Mouse (Mus musculus) intestine, embryonic 14.5 days (tissue): Measurements from ENCODE around the gene Cmtm7. TPM values are rescaled to one million over a fixed set of nuclear protein-coding genes. Genes with fewer than 3 reads are reported as not detected.

Source experiments
- ATAC-seq: fragments of 200-750 bp; cut with Nextera tagmentation; replicated peaks from 2 replicates; pipeline ENCODE4 v1.8.0; 2017; ENCODE audit warnings: low read depth, moderate number of reproducible peaks, moderate TSS enrichment, moderate library complexity; ENCODE audit not compliant: low FRiP score, low TSS enrichment
- DNase-seq: peaks from one replicate; pipeline ENCODE4 v3.0.0-alpha.2; 2018; ENCODE audit warnings: low spot score
- H3K27ac ChIP-seq: fragments of 300-500 bp; sonication (generic); 2 replicates; pipeline ENCODE4 v1.5.1; 2014; ENCODE audit warnings: low read depth, mild to moderate bottlenecking, control low read depth
- H3K27me3 ChIP-seq: fragments of 300-500 bp; sonication (generic); replicated peaks from 2 replicates; pipeline ENCODE4 v1.6.1; 2014; ENCODE audit warnings: low read length, control low read depth; ENCODE audit not compliant: control insufficient read depth, insufficient read depth
- H3K36me3 ChIP-seq: fragments of 300-500 bp; sonication (generic); 2 replicates; pipeline ENCODE4 v1.6.1; 2014; ENCODE audit warnings: low read length, control low read depth; ENCODE audit not compliant: control insufficient read depth, insufficient read depth
- H3K4me1 ChIP-seq: fragments of 300-500 bp; sonication (generic); replicated peaks from 2 replicates; pipeline ENCODE4 v1.6.1; 2014; ENCODE audit warnings: low read length, control low read depth, mixed read lengths; ENCODE audit not compliant: control insufficient read depth, insufficient read depth
- H3K4me2 ChIP-seq: fragments of 300-500 bp; sonication (generic); 2 replicates; pipeline ENCODE4 v1.6.1; 2014; ENCODE audit warnings: low read length
- H3K4me3 ChIP-seq: fragments of 300-500 bp; sonication (generic); 2 replicates; pipeline ENCODE4 v1.5.1; 2014; ENCODE audit warnings: low read depth, low read length, control low read depth, mixed read lengths
- H3K9ac ChIP-seq: fragments of 300-500 bp; sonication (generic); 2 replicates; pipeline ENCODE4 v1.6.1; 2014; ENCODE audit warnings: mild to moderate bottlenecking, low read length
- H3K9me3 ChIP-seq: fragments of 300-500 bp; sonication (generic); 2 replicates; pipeline ENCODE4 v1.6.1; 2016; ENCODE audit warnings: low read length, control low read depth; ENCODE audit not compliant: control insufficient read depth
- WGBS: fragments of 180-500 bp; shearing (Covaris S2); extraction: QIAGEN DNeasy Blood & Tissue Kit; methylation state at CpG from one replicate; pipeline ENCODE4 v1.1.7; 2014; 5-methylcytosine and 5-hydroxymethylcytosine counted together
- polyA plus RNA-seq: library from polyadenylated mRNA; unstranded; fragments of >200 nt; fragmentation: Nextera tagmentation; extraction: Ambion mirVana; gene quantifications from 2 replicates; pipeline ENCODE4 v1.2.1, GENCODE M21; 2014

Gene Cmtm7
- polyA plus RNA-seq, 1 experiment from 2014 or later, result 96.5 TPM

GRCm38 (mm10) chr9:114767030-114767429, 14.6 kb downstream of the Cmtm7 start:
- no peak overlapping the region for H3K4me3 ChIP-seq
- WGBS, result 75% methylated on average over 13 of the region's 13 CpGs
- no peaks in the 10 kb centered on the region for H3K4me1 ChIP-seq
- peaks cover 13% of the 10 kb centered on the region for H3K36me3 ChIP-seq
- H3K9ac ChIP-seq, result no peak overlapping the region
- ATAC-seq (no peak), DNase-seq (no peak)
- H3K27ac ChIP-seq, result no peak overlapping the region
- H3K27me3 ChIP-seq, result no peaks in the 10 kb centered on the region
- no peak overlapping the region for H3K4me2 ChIP-seq
- no peaks in the 10 kb centered on the region for H3K9me3 ChIP-seq

- Histone ChIP-seq H3K9me3 (no peaks in the 10 kb centered on the region), H3K4me3 (no peak overlapping the region), H3K27me3 (no peaks in the 10 kb centered on the region), H3K4me2 (no peak overlapping the region), H3K36me3 (peaks cover 50% of the 10 kb centered on the region), H3K27ac (no peak overlapping the region), H3K9ac (no peak overlapping the region), H3K4me1 (no peaks in the 10 kb centered on the region)
- DNase-seq, result peak; percentile 64
- ATAC-seq, result no peak
- 65% methylated on average over 13 of the region's 13 CpGs for WGBS
These were observed 18.3 kb downstream of the Cmtm7 start for GRCm38 (mm10) chr9:114763341-114763740.

DNA sequence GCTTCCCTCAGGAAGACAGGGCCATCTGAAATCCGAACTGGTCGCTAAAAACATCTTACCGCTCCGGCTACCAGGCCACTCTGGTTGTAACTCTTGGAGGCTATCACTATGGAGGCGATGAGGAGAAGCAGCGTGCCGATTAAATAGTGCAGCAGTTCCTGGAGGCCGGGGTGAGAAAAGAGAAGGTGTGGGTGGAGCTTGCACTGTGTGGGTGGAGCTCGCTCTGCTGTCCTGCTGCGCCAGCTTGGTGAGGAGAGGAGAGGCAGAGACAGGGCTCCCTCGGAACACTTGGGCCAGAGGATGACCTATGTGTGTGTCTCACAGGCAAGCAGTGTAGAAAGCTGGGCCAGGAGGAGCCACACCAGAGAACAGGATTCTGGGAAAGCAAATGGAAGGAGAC, 19.8 kb downstream of the Cmtm7 start:
- H3K4me3 ChIP-seq, result no peak overlapping the region
- peaks cover 56% of the 10 kb centered on the region for H3K36me3 ChIP-seq
- no peak overlapping the region for H3K4me2 ChIP-seq
- H3K9ac ChIP-seq, result no peak overlapping the region
- no peaks in the 10 kb centered on the region for H3K4me1 ChIP-seq
- WGBS, result 71% methylated on average over 11 of the region's 11 CpGs
- H3K27me3 ChIP-seq, result no peaks in the 10 kb centered on the region
- no peak overlapping the region for H3K27ac ChIP-seq
- no peaks in the 10 kb centered on the region for H3K9me3 ChIP-seq
- DNase-seq, result no peak
- ATAC-seq, result no peak

DNA sequence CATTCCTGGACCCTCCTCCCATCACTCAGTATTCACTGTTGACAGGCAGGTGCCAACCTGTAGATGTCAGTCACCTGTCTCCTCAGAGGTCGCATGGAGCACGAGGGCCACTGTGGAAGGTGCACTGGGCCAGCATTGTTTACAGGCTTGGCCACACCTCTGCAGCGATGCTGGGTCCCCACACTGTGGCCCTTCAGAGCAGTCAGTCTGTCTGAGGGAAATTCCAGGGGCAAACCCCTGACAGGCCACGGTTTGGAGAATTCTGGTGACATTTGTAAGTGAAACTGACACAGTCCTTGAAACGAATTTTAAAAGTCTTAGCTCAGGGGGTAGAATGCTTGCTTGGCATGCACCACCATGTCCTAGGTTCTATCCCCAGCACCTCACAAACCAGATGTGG, 21.3 kb downstream of the Cmtm7 start:
- no peak overlapping the region for H3K4me2 ChIP-seq
- H3K4me3 ChIP-seq, result no peak overlapping the region
- H3K9ac ChIP-seq, result no peak overlapping the region
- 82% methylated on average over 5 of the region's 5 CpGs for WGBS
- DNase-seq, result no peak
- H3K9me3 ChIP-seq, result no peaks in the 10 kb centered on the region
- no peak overlapping the region for H3K27ac ChIP-seq
- no peaks in the 10 kb centered on the region for H3K4me1 ChIP-seq
- no peaks in the 10 kb centered on the region for H3K27me3 ChIP-seq
- peaks cover 59% of the 10 kb centered on the region for H3K36me3 ChIP-seq
- ATAC-seq, result no peak

DNA sequence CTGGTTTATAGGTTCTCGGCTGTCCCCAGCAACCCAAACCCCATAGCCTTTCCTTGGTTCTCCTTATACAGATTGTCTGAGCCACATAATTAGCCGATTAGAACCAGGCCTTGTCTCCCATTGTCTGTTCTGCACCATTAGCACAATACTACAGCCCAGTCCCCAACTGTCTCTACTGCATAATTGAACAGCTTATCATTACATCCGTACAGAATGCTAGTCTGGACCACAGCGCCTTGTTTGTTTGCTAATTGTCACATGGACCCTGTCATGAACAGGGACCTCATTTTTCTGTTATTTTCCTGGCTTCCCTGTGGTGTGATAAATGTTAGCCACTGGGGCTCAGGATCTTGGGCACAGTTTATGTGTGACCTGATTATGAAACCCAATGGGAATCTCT, 21.8 kb downstream of the Cmtm7 start:
- ATAC-seq (no peak), DNase-seq (no peak)
- H3K9me3 ChIP-seq, result no peaks in the 10 kb centered on the region
- no peak overlapping the region for H3K27ac ChIP-seq
- WGBS, result 79% methylated on average over 4 of the region's 4 CpGs
- H3K9ac ChIP-seq, result no peak overlapping the region
- no peak overlapping the region for H3K4me2 ChIP-seq
- H3K4me3 ChIP-seq, result no peak overlapping the region
- no peaks in the 10 kb centered on the region for H3K4me1 ChIP-seq
- no peaks in the 10 kb centered on the region for H3K27me3 ChIP-seq
- peaks cover 59% of the 10 kb centered on the region for H3K36me3 ChIP-seq

DNA sequence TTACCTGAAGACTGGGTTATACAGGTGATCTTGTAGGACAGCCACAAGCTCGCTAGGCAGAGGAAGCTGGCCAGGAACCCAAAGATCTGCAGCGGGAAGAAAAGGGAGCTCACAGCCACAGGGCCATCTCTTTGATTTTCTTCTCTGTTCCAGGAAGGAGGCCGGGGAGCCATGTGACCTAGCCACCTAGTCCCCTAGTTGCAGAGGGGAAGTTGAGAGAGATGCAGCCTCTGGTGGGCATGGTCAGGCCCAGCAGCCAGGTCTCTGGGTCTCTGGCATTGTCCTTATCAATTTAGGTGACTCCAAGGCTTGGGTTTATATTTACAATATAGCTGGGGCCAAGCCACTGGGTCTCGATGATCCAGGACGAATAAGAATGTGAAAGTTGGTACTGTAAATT, 22.9 kb downstream of the Cmtm7 start:
- H3K27me3 ChIP-seq, result no peaks in the 10 kb centered on the region
- H3K36me3 ChIP-seq, result peaks cover 59% of the 10 kb centered on the region
- H3K27ac ChIP-seq, result no peak overlapping the region
- DNase-seq (no peak), ATAC-seq (no peak)
- H3K9ac ChIP-seq, result no peak overlapping the region
- H3K9me3 ChIP-seq, result no peaks in the 10 kb centered on the region
- no peak overlapping the region for H3K4me2 ChIP-seq
- no peaks in the 10 kb centered on the region for H3K4me1 ChIP-seq
- no peak overlapping the region for H3K4me3 ChIP-seq
- WGBS, result 81% methylated on average over 5 of the region's 5 CpGs

DNA sequence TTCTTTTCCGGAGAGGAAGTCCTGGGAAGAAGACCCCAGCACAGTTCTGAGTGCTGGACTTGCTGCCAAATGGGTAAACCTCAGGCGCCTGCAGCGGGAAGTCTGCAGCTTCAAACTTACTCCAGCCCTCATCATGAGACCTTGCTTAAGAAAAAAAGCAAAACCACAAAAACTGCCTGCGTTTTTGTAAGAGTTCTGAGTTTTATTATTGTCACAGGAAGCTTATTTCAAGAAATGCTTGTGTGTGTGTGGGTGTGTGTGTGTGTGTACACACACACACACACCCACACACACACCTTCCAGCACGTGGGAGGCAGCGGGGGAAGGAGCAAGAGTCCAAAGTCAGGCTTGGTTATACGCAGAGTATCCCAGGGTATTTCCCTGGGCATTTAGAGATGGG, 23.4 kb downstream of the Cmtm7 start:
- Histone ChIP-seq H3K36me3 (peaks cover 58% of the 10 kb centered on the region), H3K4me3 (no peak overlapping the region), H3K9me3 (no peaks in the 10 kb centered on the region), H3K9ac (no peak overlapping the region), H3K27me3 (no peaks in the 10 kb centered on the region), H3K4me2 (no peak overlapping the region), H3K27ac (no peak overlapping the region), H3K4me1 (no peaks in the 10 kb centered on the region)
- 82% methylated on average over 7 of the region's 7 CpGs for WGBS
- ATAC-seq, result no peak
- DNase-seq, result no peak

DNA sequence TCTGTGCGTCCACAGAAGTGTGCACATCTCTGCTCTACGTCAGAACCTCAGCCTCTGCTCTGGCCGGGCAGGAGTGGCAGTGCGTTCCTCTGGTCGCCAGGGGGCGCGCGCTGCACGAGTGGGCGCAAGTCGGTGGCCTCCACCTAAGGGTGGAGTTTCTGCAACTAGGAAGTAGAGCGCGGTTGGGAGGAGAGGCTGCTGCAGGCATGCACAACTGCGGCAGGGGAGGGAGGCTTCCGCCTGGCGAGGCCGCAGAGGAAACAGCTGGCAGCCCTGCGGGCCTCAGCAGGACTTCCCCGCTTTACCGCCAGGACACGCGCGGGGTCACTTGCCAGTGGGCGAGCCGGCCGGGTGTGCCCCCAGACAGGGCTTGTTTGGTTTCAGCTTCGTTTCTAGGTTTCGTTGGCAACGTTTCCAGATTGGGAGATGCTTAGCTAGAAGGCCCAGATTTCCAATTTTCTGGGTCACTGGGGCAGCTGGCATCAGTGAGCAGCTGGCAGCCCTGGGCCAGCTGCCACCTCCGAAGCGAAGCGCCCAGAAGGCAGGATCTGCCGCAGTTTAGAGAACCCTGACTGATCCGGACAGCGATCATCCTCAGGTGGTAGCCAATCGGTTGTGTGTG, 28.7 kb downstream of the Cmtm7 start:
- no peaks in the 10 kb centered on the region for H3K4me1 ChIP-seq
- peak; percentile 90 for ATAC-seq
- peaks cover 32% of the 10 kb centered on the region for H3K36me3 ChIP-seq
- peak overlapping the region; percentile 51; the same call in 1 of the 2 replicates for H3K27ac ChIP-seq
- peak; percentile 95 for DNase-seq
- peak overlapping the region; percentile 51 for H3K4me3 ChIP-seq
- 9% methylated on average over 36 of the region's 36 CpGs for WGBS
- peak overlapping the region; percentile 74 for H3K4me2 ChIP-seq
- peak overlapping the region; percentile 53 for H3K9ac ChIP-seq
- no peaks in the 10 kb centered on the region for H3K9me3 ChIP-seq
- H3K27me3 ChIP-seq, result no peaks in the 10 kb centered on the region

DNA sequence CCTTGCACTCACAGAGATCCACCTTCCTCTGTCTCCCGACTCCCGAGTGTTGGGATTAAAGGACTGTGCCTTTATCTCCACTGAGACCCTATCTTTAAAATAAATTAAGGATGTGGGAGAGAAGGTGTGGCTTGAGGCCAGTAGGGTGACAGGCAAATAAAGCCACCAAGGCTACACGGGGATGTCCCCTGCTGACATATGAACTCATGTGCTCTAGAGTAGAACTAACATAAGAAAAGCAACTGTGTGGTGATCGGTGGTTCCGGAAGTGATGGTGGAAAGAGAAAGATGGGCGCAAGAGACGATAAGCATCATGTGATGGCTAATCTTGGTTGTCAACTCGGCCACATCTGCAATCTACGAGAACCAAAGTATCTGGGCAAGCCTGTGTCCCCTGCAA, 29.3 kb downstream of the Cmtm7 start:
- Histone ChIP-seq H3K4me1 (no peaks in the 10 kb centered on the region), H3K9ac (no peak overlapping the region), H3K4me3 (no peak overlapping the region), H3K36me3 (peaks cover 38% of the 10 kb centered on the region), H3K27ac (no peak overlapping the region), H3K9me3 (no peaks in the 10 kb centered on the region), H3K4me2 (peak overlapping the region; percentile 74; the same call in 1 of the 2 replicates), H3K27me3 (no peaks in the 10 kb centered on the region)
- 76% methylated on average over 9 of the region's 9 CpGs for whole genome bisulfite sequencing
- no peak for DNase-seq
- ATAC-seq, result no peak
